Mouse (Mus musculus): ENCODE measurements at regions not wholly inside any gene's neighbourhood (a gene's known extent, or its start where the extent isn't known, plus 50 kb on each side); places are given as distances from the start of the nearest gene placed in this dataset.

DNA sequence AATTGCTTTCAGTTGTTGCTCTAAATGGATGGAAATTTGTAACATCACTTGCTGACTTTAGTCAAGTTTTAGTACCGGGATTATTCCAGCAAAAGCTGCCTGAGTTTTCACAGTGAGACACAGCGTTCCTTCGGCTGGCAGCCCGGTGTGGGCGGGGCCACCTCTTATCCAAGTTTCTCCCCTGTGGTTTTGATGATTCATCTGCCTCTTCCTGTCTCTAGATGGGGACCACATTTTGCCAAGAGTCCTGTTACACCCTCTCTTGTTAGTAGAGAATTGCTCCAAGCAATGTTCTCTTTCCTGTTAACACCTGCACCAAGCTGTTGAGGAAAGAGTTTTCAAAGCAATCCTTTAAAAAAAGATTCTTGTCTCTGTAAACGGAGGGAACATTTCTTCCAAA, 254.2 kb upstream of the Gm5148 start:
- no peak for TF ChIP-seq CTCF (IDR thresholded peaks at IDR 0.05; ENCODE audit: low read depth, low read length)
- TF ChIP-seq POLR2A (IDR thresholded peaks at IDR 0.05; ENCODE audit: extremely low read depth, insufficient read depth, low read length) = no peak
- Histone ChIP-seq H3K27ac (replicated peaks; ENCODE audit: insufficient read depth, low read depth, low read length) (no peak overlapping the region), H3K9ac (ENCODE audit: low read depth, low read length) (no peak overlapping the region), H3K36me3 (ENCODE audit: control insufficient read depth, insufficient read depth, low read length) (no peaks in the 10 kb centered on the region), H3K4me3 (ENCODE audit: insufficient read depth, low read depth, low read length) (no peak overlapping the region), H3K27me3 (ENCODE audit: control insufficient read depth, insufficient read depth, low read length) (no peaks in the 10 kb centered on the region), H3K4me1 (ENCODE audit: control insufficient read depth, insufficient read depth, low read length) (peaks cover 3% of the 10 kb centered on the region; the same call in 1 of the 2 replicates), H3K79me2 (ENCODE audit: control insufficient read depth, insufficient read depth, low read length) (no peaks in the 10 kb centered on the region)
- no peak for DNase-seq (ENCODE audit: extremely low read depth, low read depth, low spot score)
- WGBS = 62% methylated on average over 6 of the region's 6 CpGs

- TF ChIP-seq POLR2A (IDR thresholded peaks at IDR 0.05; ENCODE audit: extremely low read depth, insufficient read depth, low read length) (no peak), CTCF (IDR thresholded peaks at IDR 0.05; ENCODE audit: low read depth, low read length) (no peak)
- Histone ChIP-seq H3K36me3 (ENCODE audit: control insufficient read depth, insufficient read depth, low read length) (no peaks in the 10 kb centered on the region), H3K27ac (replicated peaks; ENCODE audit: insufficient read depth, low read depth, low read length) (no peak overlapping the region), H3K4me3 (ENCODE audit: insufficient read depth, low read depth, low read length) (no peak overlapping the region), H3K9ac (ENCODE audit: low read depth, low read length) (no peak overlapping the region), H3K79me2 (ENCODE audit: control insufficient read depth, insufficient read depth, low read length) (no peaks in the 10 kb centered on the region), H3K4me1 (ENCODE audit: control insufficient read depth, insufficient read depth, low read length) (peaks cover 3% of the 10 kb centered on the region; the same call in 1 of the 2 replicates), H3K27me3 (ENCODE audit: control insufficient read depth, insufficient read depth, low read length) (no peaks in the 10 kb centered on the region)
- 89% methylated on average over 3 of the region's 3 CpGs for WGBS
- DNase-seq (ENCODE audit: extremely low read depth, low read depth, low spot score) = no peak
These were observed 253.2 kb upstream of the Gm5148 start for GRCm38 (mm10) chr3:37977453-37977852.

DNA sequence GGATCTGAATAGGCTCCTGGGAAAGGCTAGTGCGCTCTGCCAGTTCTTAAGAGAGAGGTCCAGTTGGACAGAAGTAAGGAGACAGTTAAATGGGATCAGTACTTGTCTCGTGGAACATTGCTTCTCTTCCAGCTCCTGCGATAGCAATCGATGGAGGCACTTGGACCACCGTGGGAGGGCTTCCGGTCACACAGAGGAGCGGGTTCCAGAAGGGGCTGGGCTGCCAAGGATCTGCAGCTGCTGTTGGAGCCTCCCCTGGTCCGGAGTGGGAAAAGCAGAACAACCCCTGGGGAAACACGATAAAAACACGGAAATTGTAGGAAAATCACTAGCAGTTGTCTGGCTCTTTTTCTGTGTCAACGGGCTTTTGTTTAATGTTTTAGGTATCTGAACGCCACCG, 252.3 kb upstream of the Gm5148 start:
- peaks cover 3% of the 10 kb centered on the region; the same call in 1 of the 2 replicates for H3K4me1 ChIP-seq (ENCODE audit: control insufficient read depth, insufficient read depth, low read length)
- TF ChIP-seq CTCF (IDR thresholded peaks at IDR 0.05; ENCODE audit: low read depth, low read length) = no peak
- no peak for TF ChIP-seq POLR2A (IDR thresholded peaks at IDR 0.05; ENCODE audit: extremely low read depth, insufficient read depth, low read length)
- no peak overlapping the region for H3K27ac ChIP-seq (replicated peaks; ENCODE audit: insufficient read depth, low read depth, low read length)
- no peak overlapping the region for H3K9ac ChIP-seq (ENCODE audit: low read depth, low read length)
- H3K4me3 ChIP-seq (ENCODE audit: insufficient read depth, low read depth, low read length) = no peak overlapping the region
- no peaks in the 10 kb centered on the region for H3K36me3 ChIP-seq (ENCODE audit: control insufficient read depth, insufficient read depth, low read length)
- H3K79me2 ChIP-seq (ENCODE audit: control insufficient read depth, insufficient read depth, low read length) = no peaks in the 10 kb centered on the region
- WGBS = 56% methylated on average over 13 of the region's 13 CpGs
- H3K27me3 ChIP-seq (ENCODE audit: control insufficient read depth, insufficient read depth, low read length) = no peaks in the 10 kb centered on the region
- no peak for DNase-seq (ENCODE audit: extremely low read depth, low read depth, low spot score)

DNA sequence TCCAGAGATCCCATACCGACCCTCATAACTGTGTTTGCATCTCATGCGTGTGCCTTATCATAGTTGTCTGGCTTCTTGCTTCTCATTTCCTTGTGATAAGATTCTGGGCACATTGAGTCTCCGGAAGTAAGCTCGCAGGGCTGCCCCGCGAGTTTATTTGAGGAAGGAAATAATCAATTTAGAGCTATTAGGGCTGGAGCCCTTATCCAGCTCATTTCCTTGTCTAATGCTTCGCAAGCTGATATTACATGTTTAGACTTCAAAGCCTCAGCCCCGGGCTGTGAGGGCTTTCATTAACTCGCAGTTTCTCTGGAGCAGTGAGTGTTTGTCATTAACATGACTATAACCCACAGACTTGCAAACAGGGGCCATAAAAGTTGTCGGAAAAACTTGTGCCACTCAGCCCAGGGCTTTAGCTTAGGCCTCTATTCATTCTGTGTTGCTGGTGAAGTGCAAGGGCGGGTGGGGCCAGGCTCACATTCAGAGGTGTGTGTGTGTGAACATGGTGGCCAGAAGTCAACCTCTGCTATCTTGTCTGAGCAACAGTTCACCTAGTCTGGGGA, 251.0 kb upstream of the Gm5148 start:
- no peak for TF ChIP-seq POLR2A (IDR thresholded peaks at IDR 0.05; ENCODE audit: extremely low read depth, insufficient read depth, low read length)
- no peak for TF ChIP-seq CTCF (IDR thresholded peaks at IDR 0.05; ENCODE audit: low read depth, low read length)
- DNase-seq (ENCODE audit: extremely low read depth, low read depth, low spot score) = peak; percentile 24
- Histone ChIP-seq H3K9ac (ENCODE audit: low read depth, low read length) (no peak overlapping the region), H3K79me2 (ENCODE audit: control insufficient read depth, insufficient read depth, low read length) (no peaks in the 10 kb centered on the region), H3K4me3 (ENCODE audit: insufficient read depth, low read depth, low read length) (no peak overlapping the region), H3K4me1 (ENCODE audit: control insufficient read depth, insufficient read depth, low read length) (peaks cover 3% of the 10 kb centered on the region; the same call in 1 of the 2 replicates), H3K36me3 (ENCODE audit: control insufficient read depth, insufficient read depth, low read length) (no peaks in the 10 kb centered on the region), H3K27me3 (ENCODE audit: control insufficient read depth, insufficient read depth, low read length) (no peaks in the 10 kb centered on the region), H3K27ac (replicated peaks; ENCODE audit: insufficient read depth, low read depth, low read length) (no peak overlapping the region)
- WGBS = 59% methylated on average over 11 of the region's 11 CpGs

GRCm38 (mm10) chr3:37972931-37973330, 248.6 kb upstream of the Gm5148 start:
- no peak overlapping the region for H3K9ac ChIP-seq (ENCODE audit: low read depth, low read length)
- H3K27ac ChIP-seq (replicated peaks; ENCODE audit: insufficient read depth, low read depth, low read length) = no peak overlapping the region
- 56% methylated on average over 3 of the region's 3 CpGs for WGBS
- no peak overlapping the region for H3K4me3 ChIP-seq (ENCODE audit: insufficient read depth, low read depth, low read length)
- no peaks in the 10 kb centered on the region for H3K79me2 ChIP-seq (ENCODE audit: control insufficient read depth, insufficient read depth, low read length)
- H3K4me1 ChIP-seq (ENCODE audit: control insufficient read depth, insufficient read depth, low read length) = peaks cover 3% of the 10 kb centered on the region; the same call in 1 of the 2 replicates
- peak; percentile 15 for DNase-seq (ENCODE audit: extremely low read depth, low read depth, low spot score)
- H3K27me3 ChIP-seq (ENCODE audit: control insufficient read depth, insufficient read depth, low read length) = no peaks in the 10 kb centered on the region
- H3K36me3 ChIP-seq (ENCODE audit: control insufficient read depth, insufficient read depth, low read length) = no peaks in the 10 kb centered on the region
- TF ChIP-seq CTCF (IDR thresholded peaks at IDR 0.05; ENCODE audit: low read depth, low read length) (no peak), POLR2A (IDR thresholded peaks at IDR 0.05; ENCODE audit: extremely low read depth, insufficient read depth, low read length) (no peak)

DNA sequence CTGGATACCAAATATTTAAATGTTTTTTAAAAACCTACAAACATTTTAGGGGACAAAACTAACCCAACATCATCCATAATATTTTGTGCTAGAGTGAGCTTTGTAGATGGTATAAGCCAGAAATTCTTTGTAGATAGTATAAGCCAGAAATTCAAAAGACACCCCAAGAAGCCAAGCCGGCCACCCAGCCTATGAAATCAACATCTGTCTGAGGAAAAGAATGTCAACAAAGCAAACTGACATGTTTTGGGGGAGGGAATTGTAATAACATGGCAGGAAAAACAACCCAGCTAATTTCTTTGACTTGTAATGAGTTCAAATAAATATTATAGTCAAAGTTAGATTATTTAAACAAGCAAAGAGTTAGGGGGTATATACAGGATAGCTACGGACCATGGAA, 246.9 kb upstream of the Gm5148 start:
- Histone ChIP-seq H3K9ac (ENCODE audit: low read depth, low read length) (no peak overlapping the region), H3K36me3 (ENCODE audit: control insufficient read depth, insufficient read depth, low read length) (no peaks in the 10 kb centered on the region), H3K4me3 (ENCODE audit: insufficient read depth, low read depth, low read length) (no peak overlapping the region), H3K79me2 (ENCODE audit: control insufficient read depth, insufficient read depth, low read length) (no peaks in the 10 kb centered on the region), H3K27ac (replicated peaks; ENCODE audit: insufficient read depth, low read depth, low read length) (no peak overlapping the region), H3K4me1 (ENCODE audit: control insufficient read depth, insufficient read depth, low read length) (peaks cover 3% of the 10 kb centered on the region; the same call in 1 of the 2 replicates), H3K27me3 (ENCODE audit: control insufficient read depth, insufficient read depth, low read length) (no peaks in the 10 kb centered on the region)
- 74% methylated on average over 2 of the region's 2 CpGs for WGBS
- no peak for TF ChIP-seq POLR2A (IDR thresholded peaks at IDR 0.05; ENCODE audit: extremely low read depth, insufficient read depth, low read length)
- TF ChIP-seq CTCF (IDR thresholded peaks at IDR 0.05; ENCODE audit: low read depth, low read length) = no peak
- no peak for DNase-seq (ENCODE audit: extremely low read depth, low read depth, low spot score)
